Mouse (Mus musculus): ENCODE measurements around the gene Emx1. TPM values are rescaled to one million over a fixed set of nuclear protein-coding genes. Genes with fewer than 3 reads are reported as not detected.

Emx1 gene
- polyA plus RNA-seq, 1 experiment from 2014 or later, result 1.5 TPM

- no peak for ATAC-seq (ENCODE audit: insufficient number of reproducible peaks, insufficient read depth, low FRiP score, low TSS enrichment, low read depth)
- Histone ChIP-seq H3K4me2 (no peak overlapping the region), H3K27ac (no peak overlapping the region)
These were observed 44.8 kb downstream of the Emx1 start for GRCm38 (mm10) chr6:85232045-85232444.

GRCm38 (mm10) chr6:85232836-85233623, 45.8 kb downstream of the Emx1 start:
- Histone ChIP-seq H3K36me3 (no peaks in the 10 kb centered on the region), H3K27ac (peak overlapping the region; percentile 23; the same call in 1 of the 2 replicates), H3K4me1 (replicated peaks) (peaks cover 34% of the 10 kb centered on the region), H3K4me3 (replicated peaks) (no peak overlapping the region), H3K27me3 (no peaks in the 10 kb centered on the region; the same call in none of the 2 replicates), H3K9me3 (no peaks in the 10 kb centered on the region), H3K9ac (replicated peaks) (no peak overlapping the region), H3K4me2 (no peak overlapping the region)
- 16% methylated on average over 7 of the region's 7 CpGs for WGBS
- ATAC-seq (ENCODE audit: insufficient number of reproducible peaks, insufficient read depth, low FRiP score, low TSS enrichment, low read depth), result no peak

More at GRCm38 (mm10) chr6:85232045-85232444, 44.8 kb downstream of the Emx1 start:
- 59% methylated on average over 4 of the region's 4 CpGs for WGBS
- peaks cover 35% of the 10 kb centered on the region for H3K4me1 ChIP-seq (replicated peaks)
- H3K9me3 ChIP-seq, result no peaks in the 10 kb centered on the region
- H3K36me3 ChIP-seq, result no peaks in the 10 kb centered on the region
- H3K27me3 ChIP-seq, result no peaks in the 10 kb centered on the region; the same call in none of the 2 replicates
- no peak overlapping the region for H3K4me3 ChIP-seq (replicated peaks)
- no peak overlapping the region for H3K9ac ChIP-seq (replicated peaks)

GRCm38 (mm10) chr6:85234796-85235195, 47.6 kb downstream of the Emx1 start:
- no peak overlapping the region for H3K27ac ChIP-seq

GRCm38 (mm10) chr6:85237001-85237400, 49.8 kb downstream of the Emx1 start:
- WGBS, result 42% methylated on average over 5 of the region's 5 CpGs
- Histone ChIP-seq H3K4me3 (replicated peaks) (no peak overlapping the region), H3K36me3 (no peaks in the 10 kb centered on the region), H3K9ac (replicated peaks) (no peak overlapping the region), H3K27me3 (no peaks in the 10 kb centered on the region; the same call in none of the 2 replicates), H3K4me1 (replicated peaks) (peaks cover 28% of the 10 kb centered on the region), H3K9me3 (no peaks in the 10 kb centered on the region), H3K27ac (no peak overlapping the region), H3K4me2 (no peak overlapping the region)
- no peak for ATAC-seq (ENCODE audit: insufficient number of reproducible peaks, insufficient read depth, low FRiP score, low TSS enrichment, low read depth)

More at GRCm38 (mm10) chr6:85234796-85235195, 47.6 kb downstream of the Emx1 start:
- H3K4me3 ChIP-seq (replicated peaks), result no peak overlapping the region
- no peaks in the 10 kb centered on the region for H3K36me3 ChIP-seq
- H3K9ac ChIP-seq (replicated peaks), result no peak overlapping the region; the same call in 1 of the 2 replicates
- no peak overlapping the region for H3K4me2 ChIP-seq
- peaks cover 34% of the 10 kb centered on the region for H3K4me1 ChIP-seq (replicated peaks)
- no peaks in the 10 kb centered on the region for H3K9me3 ChIP-seq
- no peaks in the 10 kb centered on the region; the same call in none of the 2 replicates for H3K27me3 ChIP-seq
- ATAC-seq (ENCODE audit: insufficient number of reproducible peaks, insufficient read depth, low FRiP score, low TSS enrichment, low read depth), result peak; percentile 16; the same call in 1 of the 2 replicates
- WGBS, result 30% methylated on average over 5 of the region's 5 CpGs

GRCm38 (mm10) chr6:85237595-85238337, 50.5 kb downstream of the Emx1 start:
- Histone ChIP-seq H3K4me3 (replicated peaks) (no peak overlapping the region), H3K9ac (replicated peaks) (no peak overlapping the region), H3K36me3 (no peaks in the 10 kb centered on the region), H3K4me2 (no peak overlapping the region), H3K4me1 (replicated peaks) (peaks cover 25% of the 10 kb centered on the region), H3K9me3 (no peaks in the 10 kb centered on the region), H3K27me3 (no peaks in the 10 kb centered on the region; the same call in none of the 2 replicates), H3K27ac (no peak overlapping the region)
- WGBS, result 50% methylated on average over 10 of the region's 10 CpGs
- ATAC-seq (ENCODE audit: insufficient number of reproducible peaks, insufficient read depth, low FRiP score, low TSS enrichment, low read depth), result no peak

GRCm38 (mm10) chr6:85239044-85239489, 51.8 kb downstream of the Emx1 start:
- Histone ChIP-seq H3K27ac (no peak overlapping the region), H3K36me3 (no peaks in the 10 kb centered on the region), H3K4me1 (replicated peaks) (peaks cover 18% of the 10 kb centered on the region; the same call in 1 of the 2 replicates), H3K27me3 (no peaks in the 10 kb centered on the region; the same call in none of the 2 replicates), H3K9ac (replicated peaks) (no peak overlapping the region), H3K4me3 (replicated peaks) (no peak overlapping the region), H3K9me3 (no peaks in the 10 kb centered on the region), H3K4me2 (peak overlapping the region; percentile 35; the same call in 1 of the 2 replicates)
- 13% methylated on average over 4 of the region's 4 CpGs for WGBS
- ATAC-seq (ENCODE audit: insufficient number of reproducible peaks, insufficient read depth, low FRiP score, low TSS enrichment, low read depth), result peak; percentile 32; the same call in 1 of the 2 replicates

GRCm38 (mm10) chr6:85249821-85250220, 62.6 kb downstream of the Emx1 start:
- H3K9ac ChIP-seq (replicated peaks), result no peak overlapping the region
- no peak for ATAC-seq (ENCODE audit: insufficient number of reproducible peaks, insufficient read depth, low FRiP score, low TSS enrichment, low read depth)
- peaks cover 15% of the 10 kb centered on the region for H3K4me1 ChIP-seq (replicated peaks)
- H3K4me3 ChIP-seq (replicated peaks), result no peak overlapping the region
- WGBS, result 79% methylated on average over 9 of the region's 9 CpGs
- no peaks in the 10 kb centered on the region for H3K9me3 ChIP-seq
- no peak overlapping the region for H3K4me2 ChIP-seq
- H3K27me3 ChIP-seq, result no peaks in the 10 kb centered on the region
- 0 out of 2 replicates have a peak, but pooled peaks cover 5% of the 10 kb centered on the region for H3K36me3 ChIP-seq
- H3K27ac ChIP-seq, result no peak overlapping the region

GRCm38 (mm10) chr6:85250811-85251241, 63.6 kb downstream of the Emx1 start:
- Histone ChIP-seq H3K9me3 (no peaks in the 10 kb centered on the region), H3K27ac (no peak overlapping the region), H3K4me2 (no peak overlapping the region), H3K9ac (replicated peaks) (no peak overlapping the region), H3K4me3 (replicated peaks) (no peak overlapping the region), H3K36me3 (no peaks in the 10 kb centered on the region), H3K4me1 (replicated peaks) (peaks cover 15% of the 10 kb centered on the region), H3K27me3 (no peaks in the 10 kb centered on the region)
- ATAC-seq (ENCODE audit: insufficient number of reproducible peaks, insufficient read depth, low FRiP score, low TSS enrichment, low read depth), result no peak
- 24% methylated on average over 6 of the region's 6 CpGs for WGBS

- no peak for ATAC-seq (ENCODE audit: insufficient number of reproducible peaks, insufficient read depth, low FRiP score, low TSS enrichment, low read depth)
- Histone ChIP-seq H3K4me1 (replicated peaks) (peaks cover 15% of the 10 kb centered on the region), H3K27me3 (no peaks in the 10 kb centered on the region), H3K9ac (replicated peaks) (no peak overlapping the region), H3K36me3 (no peaks in the 10 kb centered on the region), H3K27ac (no peak overlapping the region), H3K9me3 (no peaks in the 10 kb centered on the region), H3K4me3 (replicated peaks) (no peak overlapping the region), H3K4me2 (no peak overlapping the region)
- WGBS, result 67% methylated on average over 17 of the region's 17 CpGs
These were observed 65.2 kb downstream of the Emx1 start for GRCm38 (mm10) chr6:85252251-85253058.

GRCm38 (mm10) chr6:85253275-85253674, 66.0 kb downstream of the Emx1 start:
- WGBS, result 73% methylated on average over 3 of the region's 3 CpGs
- Histone ChIP-seq H3K4me3 (replicated peaks) (no peak overlapping the region), H3K9ac (replicated peaks) (no peak overlapping the region), H3K27ac (no peak overlapping the region), H3K9me3 (no peaks in the 10 kb centered on the region), H3K27me3 (no peaks in the 10 kb centered on the region), H3K4me2 (no peak overlapping the region), H3K36me3 (no peaks in the 10 kb centered on the region), H3K4me1 (replicated peaks) (peaks cover 15% of the 10 kb centered on the region)
- ATAC-seq (ENCODE audit: insufficient number of reproducible peaks, insufficient read depth, low FRiP score, low TSS enrichment, low read depth), result no peak

Data from limb, embryonic 12.5 days (tissue).